Mouse (Mus musculus) liver, embryonic 12.5 days (tissue): ENCODE results near the gene Adam22. TPM values are rescaled to one million over a fixed set of nuclear protein-coding genes. Genes with fewer than 3 reads are reported as not detected.

Experiments
- ATAC-seq: fragments of 200-750 bp; cut with Nextera tagmentation; 2 replicates; pipeline ENCODE4 v1.8.0; 2017; ENCODE audit warnings: moderate number of reproducible peaks, mild to moderate bottlenecking, moderate library complexity
- H3K27ac ChIP-seq: fragments of 300-500 bp; sonication (generic); 2 replicates; pipeline ENCODE4 v1.5.1; 2016; ENCODE audit warnings: mild to moderate bottlenecking
- H3K27me3 ChIP-seq: fragments of 300-500 bp; sonication (generic); replicated peaks from 2 replicates; pipeline ENCODE4 v1.6.1; 2016; ENCODE audit warnings: mild to moderate bottlenecking, moderate library complexity
- H3K36me3 ChIP-seq: fragments of 300-500 bp; sonication (generic); 2 replicates; pipeline ENCODE4 v1.6.1; 2016; ENCODE audit warnings: mild to moderate bottlenecking, moderate library complexity
- H3K4me1 ChIP-seq: fragments of 300-500 bp; sonication (generic); 2 replicates; pipeline ENCODE4 v1.6.1; 2016
- H3K4me2 ChIP-seq: fragments of 300-500 bp; sonication (generic); 2 replicates; pipeline ENCODE4 v1.6.1; 2016; ENCODE audit warnings: mild to moderate bottlenecking, moderate library complexity
- H3K4me3 ChIP-seq: fragments of 300-500 bp; sonication (generic); 2 replicates; pipeline ENCODE4 v1.5.1; 2016; ENCODE audit warnings: mild to moderate bottlenecking, moderate library complexity
- H3K9ac ChIP-seq: fragments of 300-500 bp; sonication (generic); 2 replicates; pipeline ENCODE4 v1.6.1; 2016; ENCODE audit warnings: mild to moderate bottlenecking, moderate library complexity
- H3K9me3 ChIP-seq: fragments of 300-500 bp; sonication (generic); replicated peaks from 2 replicates; pipeline ENCODE4 v1.6.1; 2016; ENCODE audit warnings: mild to moderate bottlenecking, moderate library complexity
- WGBS: fragments of 180-500 bp; shearing (Covaris S2); methylation state at CpG from one replicate; pipeline ENCODE4 v1.1.7; 2016; ENCODE audit not compliant: insufficient replicate concordance; 5-methylcytosine and 5-hydroxymethylcytosine counted together
- polyA plus RNA-seq: library from polyadenylated mRNA; unstranded; fragments of >200 nt; fragmentation: Nextera tagmentation; extraction: Ambion mirVana; gene quantifications from 2 replicates; pipeline ENCODE4 v1.2.1, GENCODE M21; 2016

Adam22 gene
- 0.56 and 0.93 TPM in 2 replicates for polyA plus RNA-seq

- Histone ChIP-seq H3K27ac (no peak within 1 kb of the TSS), H3K27me3 (peaks cover 33% of the 10 kb centered on the region), H3K4me2 (peak within 1 kb of the TSS; percentile 65), H3K4me3 (peak within 1 kb of the TSS; percentile 54), H3K36me3 (no peaks in the 10 kb centered on the region), H3K9me3 (no peaks in the 10 kb centered on the region), H3K9ac (no peak within 1 kb of the TSS), H3K4me1 (no peaks in the 10 kb centered on the region)
- 1% methylated on average over 54 of the region's 55 CpGs for WGBS
- peak; percentile 52 for ATAC-seq
Measured at GRCm38 (mm10) chr5:8367614-8368327, at the start of gene Adam22. Adam22 (minus strand) TSS chr5:8368160.

GRCm38 (mm10) chr5:8417443-8417842 is 49.5 kb upstream of the Adam22 start:
- Histone ChIP-seq H3K9ac (no peak overlapping the region), H3K4me2 (no peak overlapping the region), H3K27ac (no peak overlapping the region), H3K27me3 (no peaks in the 10 kb centered on the region), H3K4me1 (peaks cover 38% of the 10 kb centered on the region), H3K4me3 (no peak overlapping the region), H3K9me3 (no peaks in the 10 kb centered on the region), H3K36me3 (peaks cover 72% of the 10 kb centered on the region)
- ATAC-seq, result no peak
- WGBS, result 65% methylated on average over 1 of the region's 1 CpGs

GRCm38 (mm10) chr5:8416683-8417413 is 48.9 kb upstream of the Adam22 start:
- H3K4me3 ChIP-seq, result no peak overlapping the region
- ATAC-seq, result no peak
- H3K9me3 ChIP-seq, result no peaks in the 10 kb centered on the region
- H3K4me2 ChIP-seq, result no peak overlapping the region; the same call in 1 of the 2 replicates
- no peak overlapping the region; the same call in 1 of the 2 replicates for H3K9ac ChIP-seq
- H3K36me3 ChIP-seq, result peaks cover 78% of the 10 kb centered on the region
- WGBS, result 82% methylated on average over 3 of the region's 3 CpGs
- peaks cover 38% of the 10 kb centered on the region for H3K4me1 ChIP-seq
- H3K27me3 ChIP-seq, result no peaks in the 10 kb centered on the region
- H3K27ac ChIP-seq, result no peak overlapping the region

DNA sequence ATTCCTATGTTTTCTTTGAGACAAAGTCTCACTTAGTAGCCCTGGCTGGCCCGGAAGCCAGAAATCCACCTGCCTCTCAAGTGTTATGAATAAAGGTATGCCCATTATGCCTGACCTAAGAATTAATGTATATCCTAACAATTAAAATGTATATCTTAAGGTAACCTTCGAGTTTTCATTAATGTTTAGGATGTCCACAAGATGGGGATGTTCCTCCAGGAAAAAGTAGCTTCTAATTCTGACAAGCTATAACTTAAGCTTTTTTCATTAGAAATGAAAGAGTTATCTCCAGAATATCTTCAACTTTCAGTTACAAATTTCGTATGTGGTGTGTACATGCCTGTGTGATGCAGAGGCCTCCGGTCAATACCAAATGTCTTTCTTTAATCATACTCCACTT is 40.8 kb upstream of the Adam22 start:
- H3K9ac ChIP-seq, result no peak overlapping the region
- no peak overlapping the region for H3K27ac ChIP-seq
- H3K4me3 ChIP-seq, result no peak overlapping the region
- H3K4me1 ChIP-seq, result no peaks in the 10 kb centered on the region
- WGBS, result 85% methylated on average over 4 of the region's 4 CpGs
- H3K36me3 ChIP-seq, result peaks cover 86% of the 10 kb centered on the region
- no peak overlapping the region for H3K4me2 ChIP-seq
- H3K27me3 ChIP-seq, result no peaks in the 10 kb centered on the region
- no peaks in the 10 kb centered on the region for H3K9me3 ChIP-seq
- no peak for ATAC-seq

GRCm38 (mm10) chr5:8397587-8398249 is 29.8 kb upstream of the Adam22 start:
- Histone ChIP-seq H3K36me3 (peaks cover 66% of the 10 kb centered on the region), H3K4me3 (no peak overlapping the region), H3K4me2 (no peak overlapping the region), H3K9me3 (no peaks in the 10 kb centered on the region), H3K27me3 (no peaks in the 10 kb centered on the region), H3K4me1 (no peaks in the 10 kb centered on the region), H3K9ac (no peak overlapping the region), H3K27ac (no peak overlapping the region)
- no peak for ATAC-seq
- WGBS, result 93% methylated on average over 13 of the region's 13 CpGs

GRCm38 (mm10) chr5:8393891-8394583 is 26.1 kb upstream of the Adam22 start:
- no peak for ATAC-seq
- Histone ChIP-seq H3K27me3 (no peaks in the 10 kb centered on the region), H3K9ac (no peak overlapping the region), H3K36me3 (peaks cover 36% of the 10 kb centered on the region), H3K27ac (no peak overlapping the region), H3K4me3 (no peak overlapping the region), H3K9me3 (no peaks in the 10 kb centered on the region), H3K4me2 (no peak overlapping the region), H3K4me1 (no peaks in the 10 kb centered on the region)
- 60% methylated on average over 1 of the region's 1 CpGs for WGBS

- Histone ChIP-seq H3K27ac (no peak overlapping the region), H3K36me3 (no peaks in the 10 kb centered on the region), H3K27me3 (no peaks in the 10 kb centered on the region; the same call in 1 of the 2 replicates), H3K4me3 (no peak overlapping the region), H3K4me1 (no peaks in the 10 kb centered on the region), H3K9me3 (no peaks in the 10 kb centered on the region), H3K4me2 (no peak overlapping the region), H3K9ac (no peak overlapping the region)
- 62% methylated on average over 5 of the region's 5 CpGs for WGBS
- no peak for ATAC-seq
Measured at GRCm38 (mm10) chr5:8374297-8374906, 6.4 kb upstream of the Adam22 start.

DNA sequence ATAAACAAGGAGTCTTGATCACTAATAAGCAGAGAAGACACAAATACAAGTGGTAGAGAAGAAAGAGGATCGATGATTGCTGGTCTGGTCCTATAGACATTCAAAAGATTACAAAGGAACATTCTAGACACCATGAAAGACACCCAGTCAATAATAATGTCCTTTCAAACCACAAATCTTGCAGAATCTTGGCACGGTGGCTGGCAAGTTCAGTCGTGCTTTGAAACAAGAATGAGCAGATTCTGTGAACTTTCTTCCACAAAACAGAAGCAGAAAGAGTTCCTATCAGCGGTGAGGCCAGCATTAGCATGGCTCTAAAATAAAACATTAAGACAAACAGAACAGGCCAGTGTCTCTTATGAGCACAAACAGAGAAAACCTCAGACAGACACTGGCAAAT is 5.5 kb upstream of the Adam22 start:
- no peaks in the 10 kb centered on the region for H3K9me3 ChIP-seq
- H3K4me1 ChIP-seq, result no peaks in the 10 kb centered on the region
- ATAC-seq, result no peak
- H3K27me3 ChIP-seq, result peaks cover 8% of the 10 kb centered on the region
- 62% methylated on average over 4 of the region's 4 CpGs for WGBS
- H3K4me3 ChIP-seq, result no peak overlapping the region
- H3K4me2 ChIP-seq, result no peak overlapping the region
- H3K36me3 ChIP-seq, result no peaks in the 10 kb centered on the region
- no peak overlapping the region for H3K9ac ChIP-seq
- no peak overlapping the region for H3K27ac ChIP-seq

DNA sequence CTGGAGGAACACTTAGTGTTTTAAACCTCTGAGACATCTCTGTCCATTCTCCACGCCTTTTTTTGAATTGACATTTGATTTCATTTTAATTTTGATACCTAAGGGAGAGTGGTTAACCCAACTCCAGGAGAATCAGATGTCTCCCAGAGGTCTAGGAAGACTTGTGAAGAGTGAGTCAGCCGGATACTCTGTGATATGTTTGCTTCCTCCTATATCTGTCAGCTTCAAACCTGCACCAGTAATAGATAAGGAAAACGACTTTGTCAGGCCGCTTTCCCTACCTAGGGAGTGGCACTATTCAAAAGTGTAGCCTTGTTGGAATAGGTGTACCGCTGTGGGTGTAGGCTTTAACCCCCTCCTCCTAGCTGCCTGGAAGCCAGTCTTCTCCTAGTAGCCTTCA is 821 bp upstream of the Adam22 start:
- Histone ChIP-seq H3K9ac (no peak overlapping the region), H3K4me2 (no peak overlapping the region), H3K27me3 (peaks cover 33% of the 10 kb centered on the region), H3K36me3 (no peaks in the 10 kb centered on the region), H3K9me3 (no peaks in the 10 kb centered on the region), H3K4me3 (no peak overlapping the region), H3K27ac (no peak overlapping the region), H3K4me1 (no peaks in the 10 kb centered on the region)
- 27% methylated on average over 5 of the region's 5 CpGs for WGBS
- ATAC-seq, result peak; percentile 40; the same call in 1 of the 2 replicates

DNA sequence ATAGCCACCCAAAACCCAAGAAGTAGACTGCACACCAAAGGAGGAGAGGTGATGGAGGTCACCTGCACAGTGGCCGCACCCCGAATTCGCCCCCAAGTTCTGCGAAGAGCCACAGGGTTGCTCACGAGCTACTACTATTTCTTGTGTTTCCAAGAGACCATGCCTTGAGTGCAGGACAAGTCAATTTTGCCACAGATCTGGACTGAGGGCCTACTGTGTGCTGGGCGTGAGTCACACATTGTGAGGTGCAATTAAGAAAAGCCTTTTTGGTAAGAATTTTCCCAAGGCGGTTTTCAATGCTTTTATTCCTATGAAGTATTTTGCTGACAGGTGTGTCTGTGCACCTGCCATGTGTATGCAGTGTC is 350 bp upstream of the Adam22 start:
- Histone ChIP-seq H3K4me2 (peak overlapping the region; percentile 65), H3K9me3 (no peaks in the 10 kb centered on the region), H3K4me3 (peak overlapping the region; percentile 54), H3K9ac (no peak overlapping the region), H3K4me1 (no peaks in the 10 kb centered on the region), H3K27ac (no peak overlapping the region), H3K36me3 (no peaks in the 10 kb centered on the region), H3K27me3 (peaks cover 33% of the 10 kb centered on the region)
- no peak for ATAC-seq
- WGBS, result 41% methylated on average over 7 of the region's 7 CpGs

- WGBS, result 6% methylated on average over 25 of the region's 25 CpGs
- no peak overlapping the region for H3K9ac ChIP-seq
- ATAC-seq, result no peak
- peak overlapping the region; percentile 54 for H3K4me3 ChIP-seq
- H3K4me1 ChIP-seq, result no peaks in the 10 kb centered on the region
- H3K4me2 ChIP-seq, result peak overlapping the region; percentile 65
- H3K36me3 ChIP-seq, result no peaks in the 10 kb centered on the region
- no peaks in the 10 kb centered on the region for H3K9me3 ChIP-seq
- peaks cover 33% of the 10 kb centered on the region for H3K27me3 ChIP-seq
- no peak overlapping the region for H3K27ac ChIP-seq
Measured at GRCm38 (mm10) chr5:8366771-8367613, 968 bp downstream of the Adam22 start.
